Mouse (Mus musculus) T-helper 1 cell (primary cell): ENCODE measurements around the gene Ndst2.

Source experiments
- in situ Hi-C: fragments of 300-600 bp; cut with MboI, MseI; formaldehyde crosslinking; loops from one replicate; pipeline ENCODE4 v1.15.1; 2025; ENCODE audit warnings: high pct_unique_total_duplicates

The Ndst2 gene

GRCm38 (mm10) chr14:20733952-20734774, at the start of gene Ndst2:
Ndst2 (minus strand) TSS chr14:20734562.
- in situ Hi-C loops = no loop called here

DNA sequence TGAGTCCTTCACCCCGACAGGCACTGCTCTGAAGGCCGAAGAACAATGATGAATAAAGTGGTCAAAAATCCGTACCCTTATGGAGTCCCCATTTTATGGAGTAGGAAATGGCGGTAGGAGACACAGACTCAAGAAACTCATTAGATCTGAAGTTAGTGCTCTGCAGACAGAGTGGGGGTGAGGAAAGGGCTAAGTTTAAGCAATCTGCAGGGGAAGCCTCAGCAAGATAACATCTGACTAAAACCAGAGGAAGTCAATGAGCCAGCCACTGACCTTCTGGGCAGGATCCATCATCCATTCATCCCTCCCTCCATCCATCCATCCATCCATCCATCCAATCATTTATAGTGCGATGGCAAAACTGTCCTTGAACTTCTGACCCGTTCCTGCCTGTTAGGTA, 49.2 kb upstream of the Ndst2 start:
- in situ Hi-C loops = no loop called here

DNA sequence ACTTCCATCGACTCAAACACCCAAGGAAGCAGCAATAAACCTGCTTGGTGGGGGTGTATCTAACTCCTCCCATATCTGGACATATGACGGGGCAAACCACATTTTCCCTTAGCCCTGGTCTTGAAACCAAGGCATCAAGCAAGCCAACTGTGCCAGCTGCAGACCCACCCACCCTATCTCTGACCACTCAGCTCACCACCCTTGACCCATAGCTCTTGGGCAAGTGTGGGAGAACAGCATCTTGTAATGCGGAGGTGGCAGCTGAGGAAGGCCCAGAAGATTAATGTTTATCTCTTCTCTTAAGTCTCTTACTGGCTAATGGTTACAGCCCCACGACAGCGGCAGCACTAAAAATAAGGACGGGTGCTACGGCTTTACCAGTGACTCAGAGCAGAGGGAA, 48.5 kb upstream of the Ndst2 start:
- in situ Hi-C loops = no loop called here

DNA sequence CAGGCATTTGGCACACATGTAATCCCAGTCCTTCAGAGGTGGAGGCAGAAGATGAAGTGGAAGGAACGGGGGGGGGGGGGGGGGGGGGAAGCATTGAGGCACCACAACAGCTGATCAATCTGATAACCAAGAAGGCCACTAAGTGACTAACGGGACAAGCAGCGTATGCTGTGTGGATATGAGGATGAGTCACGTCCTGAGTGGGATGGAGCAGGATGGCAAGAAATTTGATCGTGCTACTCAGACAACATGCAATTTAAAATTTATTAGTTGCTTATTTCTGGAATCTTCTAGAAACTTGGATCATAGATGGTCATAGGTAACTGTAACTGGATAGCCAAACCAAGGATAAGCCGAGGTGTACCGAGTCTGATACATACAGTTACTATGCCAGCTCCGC, 45.9 kb upstream of the Ndst2 start:
- in situ Hi-C loops = no loop called here

- in situ Hi-C loops = no loop called here
Measured at GRCm38 (mm10) chr14:20778496-20778895, 44.1 kb upstream of the Ndst2 start.

DNA sequence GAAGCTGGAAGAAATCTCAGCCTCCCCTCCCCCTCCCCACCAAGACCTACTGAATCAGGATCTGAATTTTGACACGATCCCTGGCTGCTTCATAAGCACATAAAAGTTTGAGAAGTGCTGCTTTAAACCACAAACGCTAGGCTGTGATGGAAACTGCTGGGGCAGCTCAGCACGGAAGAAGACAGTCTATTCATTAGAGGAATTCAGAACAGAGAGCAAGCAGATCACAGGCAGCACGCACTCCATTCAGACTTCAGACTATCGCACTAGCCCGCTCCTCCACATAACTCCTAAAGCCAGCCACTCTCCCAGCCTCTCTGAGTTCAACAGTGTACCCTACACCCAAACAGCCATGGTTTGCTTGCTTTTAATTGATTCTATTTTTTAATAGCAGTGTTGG, 41.3 kb upstream of the Ndst2 start:
- in situ Hi-C loops = no loop called here

GRCm38 (mm10) chr14:20773410-20773809, 39.0 kb upstream of the Ndst2 start:
- in situ Hi-C loops = no loop called here

- in situ Hi-C loops = no loop called here
Measured at GRCm38 (mm10) chr14:20772808-20773207, 38.4 kb upstream of the Ndst2 start.

DNA sequence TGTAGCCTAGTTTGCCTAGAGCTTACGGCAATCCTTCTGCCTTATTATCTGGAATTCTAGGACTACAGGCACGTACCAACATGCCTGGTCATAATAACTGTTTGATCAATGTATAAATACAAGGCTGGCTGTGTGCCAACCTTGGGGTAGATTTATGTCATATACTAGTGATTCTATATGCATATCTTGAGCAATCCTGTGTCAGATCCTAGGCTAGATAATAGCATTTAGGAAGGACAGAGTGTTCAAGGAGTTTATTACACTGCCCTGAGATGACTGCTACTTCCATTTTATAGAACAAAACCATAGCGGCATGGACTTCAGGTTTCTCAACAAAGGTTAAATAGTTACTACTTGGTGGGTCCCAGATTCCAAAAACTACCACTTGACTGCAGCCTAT, 37.6 kb upstream of the Ndst2 start:
- in situ Hi-C loops = no loop called here

DNA sequence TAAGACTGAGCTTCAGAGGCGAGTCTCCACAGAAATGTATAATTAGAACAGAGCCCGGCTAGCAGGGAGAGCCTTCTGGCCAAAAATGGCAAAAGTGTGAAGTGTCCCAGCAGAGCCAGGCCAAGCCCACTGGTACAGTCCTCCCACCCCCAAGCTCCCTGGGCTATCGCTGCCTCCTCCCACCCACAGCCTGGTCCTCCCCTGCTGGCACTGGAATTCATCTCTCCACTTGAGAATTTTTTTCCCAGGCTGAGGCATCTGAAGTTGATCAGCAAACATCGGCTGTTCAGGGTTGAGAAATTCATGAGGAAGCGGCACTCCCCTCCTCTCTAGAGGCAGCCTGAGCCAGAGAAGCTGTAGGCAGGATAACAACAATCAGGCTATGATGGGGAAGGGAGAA, 34.2 kb upstream of the Ndst2 start:
- in situ Hi-C loops = loop anchor here (5.0 to 10.0 kb wide), 2 partner anchors 34 to 106 kb away; no protein-coding TSS in a partner anchor

DNA sequence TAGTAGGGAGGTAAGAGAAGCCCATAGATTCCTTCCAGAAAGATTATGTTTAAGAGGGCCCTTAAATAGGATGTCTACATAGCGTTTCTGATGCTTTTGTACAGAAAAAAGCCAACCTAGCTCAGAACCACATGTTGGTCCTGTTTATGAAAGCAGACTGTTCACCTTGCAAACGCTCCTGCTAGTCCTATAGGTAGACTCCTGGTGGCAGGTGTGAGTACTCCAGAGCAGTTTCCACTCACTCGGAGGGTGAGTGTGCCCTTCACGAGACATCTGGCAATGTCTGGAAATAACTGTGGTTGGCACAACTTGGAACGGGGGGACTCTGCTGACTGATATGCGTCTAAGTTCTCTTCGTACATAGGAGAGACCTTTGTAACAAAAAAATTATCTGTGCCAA, 33.6 kb upstream of the Ndst2 start:
- in situ Hi-C loops = loop anchor here (5.0 to 10.0 kb wide), 2 partner anchors 34 to 107 kb away; no protein-coding TSS in a partner anchor

DNA sequence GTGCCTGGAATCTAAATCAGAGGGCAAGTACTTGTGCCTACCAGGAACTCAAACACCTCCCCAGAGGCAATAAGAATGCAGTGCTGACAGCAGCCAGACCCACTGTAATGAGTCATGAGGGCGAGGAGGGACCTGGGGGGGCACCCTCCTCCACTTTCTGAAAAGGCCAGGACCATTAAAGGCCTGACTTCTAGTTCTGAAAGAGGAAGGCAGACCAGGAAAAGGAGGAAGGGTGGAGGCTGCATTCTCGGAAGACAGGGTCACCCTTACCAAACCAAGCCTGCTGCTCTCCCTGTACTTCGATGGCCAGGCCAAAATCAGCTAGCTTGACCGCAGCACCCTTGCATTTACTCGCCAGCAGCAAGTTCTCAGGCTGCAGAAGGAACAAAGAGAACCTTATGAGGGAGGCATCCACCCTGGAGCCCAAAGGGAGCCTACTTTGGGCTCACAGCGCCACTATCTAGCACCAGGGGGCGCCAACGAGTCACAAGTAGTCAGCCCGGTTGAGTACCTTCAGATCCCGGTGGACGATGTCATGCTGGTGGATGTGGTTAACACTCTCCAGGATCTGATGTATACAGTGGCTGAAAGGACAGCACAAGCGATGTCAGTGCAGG, 31.4 kb upstream of the Ndst2 start:
- in situ Hi-C loops = loop anchor here (5.0 to 10.0 kb wide), 2 partner anchors 37 to 109 kb away; no protein-coding TSS in a partner anchor

GRCm38 (mm10) chr14:20764942-20765341, 30.6 kb upstream of the Ndst2 start:
- in situ Hi-C loops = loop anchor here (5.0 to 10.0 kb wide), 2 partner anchors 37 to 110 kb away; no protein-coding TSS in a partner anchor

DNA sequence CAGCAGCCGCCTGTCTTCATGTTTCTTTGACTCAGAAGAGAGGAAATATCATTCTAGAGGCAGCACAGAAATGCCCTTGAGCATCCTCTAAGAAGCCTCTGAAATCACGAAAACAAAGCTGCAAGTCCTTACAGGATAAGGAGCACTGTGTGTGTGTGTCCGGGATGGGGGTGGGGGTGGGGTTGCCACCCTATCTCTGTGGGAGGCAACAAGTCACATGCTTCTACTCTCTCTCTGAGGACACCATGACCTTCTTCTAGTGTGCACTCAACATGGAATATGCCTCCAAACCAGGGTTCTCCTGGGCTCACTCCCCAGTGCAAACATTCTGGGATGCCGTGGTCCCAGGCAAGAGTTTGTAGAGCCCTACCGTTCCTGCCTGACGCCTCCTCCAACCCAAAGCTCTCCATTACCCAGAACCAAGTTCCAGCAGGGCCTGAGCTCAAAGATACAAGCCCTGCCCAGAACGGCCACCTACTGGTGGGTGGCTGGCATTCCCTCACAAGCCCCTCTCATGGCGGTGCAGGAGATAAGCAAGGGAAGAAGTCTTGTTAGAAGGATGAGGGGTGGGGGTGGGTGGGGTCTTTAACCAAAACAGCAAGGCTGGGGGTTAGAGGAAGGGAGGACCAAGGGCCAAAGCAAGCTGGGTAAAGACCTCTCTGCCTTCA, 24.5 kb upstream of the Ndst2 start:
- in situ Hi-C loops = no loop called here

DNA sequence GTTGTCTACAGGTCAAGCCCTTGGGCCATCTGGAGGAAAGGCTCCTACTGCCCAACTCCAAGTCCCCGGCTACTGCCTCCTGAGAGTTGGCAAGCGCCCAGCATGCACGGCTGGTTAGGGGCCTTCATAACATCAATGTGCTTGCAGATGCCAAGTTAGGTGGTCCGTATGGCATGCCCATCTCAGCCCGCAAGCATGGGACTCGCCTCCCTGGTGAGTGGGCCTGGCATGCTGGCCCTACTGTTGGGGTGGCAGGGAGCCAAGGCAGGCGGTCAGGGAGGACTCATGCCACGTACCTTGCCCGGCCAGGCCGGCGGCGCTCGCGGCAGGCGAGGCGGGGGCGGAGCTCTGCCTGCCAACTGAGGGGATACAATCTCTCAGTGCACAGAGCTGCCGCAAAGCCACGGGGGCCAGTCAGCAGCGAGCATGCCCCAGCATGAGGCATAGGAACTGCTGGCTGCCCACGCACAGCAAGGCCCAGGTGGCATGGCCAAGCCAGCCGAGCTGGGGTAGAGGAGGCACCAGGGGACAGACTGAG, 23.1 kb upstream of the Ndst2 start:
- in situ Hi-C loops = no loop called here

DNA sequence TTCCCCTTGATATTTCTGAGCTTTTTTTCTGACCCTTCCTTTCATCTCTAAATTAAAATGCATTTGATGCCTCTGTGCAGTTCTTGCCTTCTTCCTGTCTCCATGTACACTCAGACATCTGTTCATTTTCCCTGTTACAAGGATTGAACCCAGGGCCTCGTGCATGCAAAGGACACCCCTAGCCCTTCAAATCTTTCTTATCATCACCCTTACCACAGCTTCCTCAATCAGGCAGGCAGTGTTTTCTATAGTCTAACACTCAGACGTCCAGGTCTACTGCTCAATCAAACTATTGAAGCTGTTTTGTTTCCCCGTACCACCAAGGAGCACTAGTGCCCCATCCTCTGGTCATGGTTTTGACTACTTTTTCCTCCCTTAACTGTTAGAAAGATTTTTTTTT, 19.4 kb upstream of the Ndst2 start:
- in situ Hi-C loops = no loop called here

DNA sequence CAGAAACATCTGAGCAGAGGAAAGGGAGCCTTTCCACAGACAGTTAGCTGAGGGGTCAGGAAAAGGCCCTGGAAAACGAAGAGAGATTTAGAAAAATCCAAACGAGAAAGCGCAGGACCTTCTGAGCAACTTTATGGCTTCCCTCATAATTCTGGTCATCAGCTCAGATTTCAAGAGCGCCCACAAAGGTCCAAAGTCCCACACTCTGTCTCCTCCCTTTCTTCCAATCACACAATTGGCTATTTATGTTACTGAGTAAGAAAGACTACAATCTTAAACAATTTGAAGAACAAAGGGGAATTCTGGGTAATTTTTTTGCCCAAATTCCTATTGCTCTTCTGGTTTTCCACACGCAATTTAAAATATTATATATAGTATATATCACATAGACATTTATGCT, 16.1 kb upstream of the Ndst2 start:
- in situ Hi-C loops = no loop called here

DNA sequence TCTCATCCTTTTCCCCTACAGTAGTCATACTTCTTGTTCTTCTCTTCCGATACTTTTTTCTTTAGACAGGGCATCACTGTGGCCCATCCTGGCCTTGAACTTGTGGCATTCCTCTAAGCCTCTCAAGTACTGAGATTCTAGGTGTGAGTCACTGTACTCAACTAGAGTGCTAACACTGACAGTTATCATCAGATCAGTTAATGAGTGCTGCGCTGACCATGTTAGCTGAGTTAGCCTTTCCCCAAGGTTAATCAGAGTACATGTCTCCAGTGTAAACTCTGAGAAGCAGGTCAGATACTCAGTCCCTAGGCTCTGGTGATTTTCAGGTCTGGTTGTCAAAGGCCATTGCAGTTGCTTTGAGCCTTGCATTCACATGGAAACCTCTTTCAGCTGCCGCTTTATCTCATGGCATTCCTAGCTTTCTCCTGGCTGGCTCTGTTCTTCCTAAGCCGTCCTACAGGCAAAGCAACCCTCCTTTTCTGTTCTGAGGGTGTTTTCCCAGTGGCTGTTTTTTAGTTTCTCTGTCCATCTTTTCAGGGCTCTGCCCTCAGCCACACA, 15.2 kb upstream of the Ndst2 start:
- in situ Hi-C loops = no loop called here

GRCm38 (mm10) chr14:20748388-20748787, 14.0 kb upstream of the Ndst2 start:
- in situ Hi-C loops = no loop called here

GRCm38 (mm10) chr14:20746935-20747334, 12.6 kb upstream of the Ndst2 start:
- in situ Hi-C loops = no loop called here

DNA sequence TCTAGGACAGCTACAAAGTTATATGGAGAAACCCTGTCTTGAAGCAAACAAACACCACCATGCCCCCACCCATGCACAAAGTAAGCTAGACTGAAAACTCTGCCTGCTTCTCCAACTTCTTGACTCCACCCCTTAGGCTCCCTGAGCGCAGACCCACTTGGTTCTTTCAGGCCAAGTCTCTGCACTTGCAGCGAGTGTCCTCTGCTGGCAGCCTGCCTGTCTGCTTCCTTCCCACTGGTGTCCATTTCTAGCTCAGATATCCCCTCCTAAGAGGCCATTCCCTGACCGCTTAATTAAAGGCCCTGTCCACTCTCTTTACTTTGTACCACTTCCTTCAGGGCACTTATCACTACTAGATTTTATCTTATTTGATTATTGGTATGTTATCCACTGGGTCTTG, 9.3 kb upstream of the Ndst2 start:
- in situ Hi-C loops = no loop called here

- in situ Hi-C loops = no loop called here
Measured at GRCm38 (mm10) chr14:20741301-20741700, 6.9 kb upstream of the Ndst2 start.
